26 mouse cellular contexts compared by ENCODE assay signal in the genomic region with DNA sequence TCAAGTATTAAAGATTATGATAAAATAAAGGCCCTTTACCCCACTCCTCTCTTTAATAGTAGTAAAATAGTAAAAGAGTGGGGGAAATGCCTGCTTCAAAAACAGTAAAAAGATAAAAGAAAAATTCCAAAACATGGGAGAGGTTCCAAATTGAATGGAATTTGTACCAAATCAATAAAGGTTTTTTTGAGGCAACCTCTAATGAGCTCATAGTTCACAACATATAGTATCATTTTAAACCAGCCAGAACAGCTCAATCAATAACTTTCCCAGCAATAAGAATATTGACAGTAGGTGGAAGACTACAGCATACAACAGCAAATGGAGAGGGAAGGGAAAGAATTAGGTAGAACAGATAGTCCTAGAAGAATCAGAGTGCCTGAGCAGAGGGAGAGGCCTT.
DNase-seq lines count a peak whose midpoint lies in the region; ATAC-seq and TF ChIP-seq lines count a peak whose summit lies in the region.
"Had no signal": no experiment of that assay in that cellular context is flagged by ENCODE, and none has a peak within 500 bp of the region (broad histone marks: within the 10 kb centered on the region; RNA-seq: fewer than 3 reads in every experiment).

No protein-coding gene starts in this region.

- no peak overlapping the region for H3K27ac ChIP-seq in liver, adult 2 months (replicated peaks; ENCODE audit: insufficient read depth, low read depth, low read length)
- no peak overlapping the region for H3K27ac ChIP-seq in liver, embryonic 12.5 days
- peak overlapping the region; percentile 75 for H3K27ac ChIP-seq in embryonic fibroblast, embryonic 13.5 days (ENCODE audit: insufficient read depth, low read length)
- H3K27ac ChIP-seq: embryonic facial prominence, embryonic 10.5 days; embryonic facial prominence, embryonic 12.5 days; forebrain, embryonic 10.5 days; forebrain, embryonic 12.5 days had no signal

- no peak for TF ChIP-seq POLR2A in liver, adult 2 months (IDR thresholded peaks at IDR 0.05; ENCODE audit: extremely low read depth, insufficient read depth, low read length)
- TF ChIP-seq POLR2A in embryonic fibroblast, embryonic 13.5 days (IDR thresholded peaks at IDR 0.05; ENCODE audit: low read depth, low read length), result no peak

- H3K4me1 ChIP-seq in liver, adult 2 months (ENCODE audit: control insufficient read depth, insufficient read depth, low read length), result peaks cover 5% of the 10 kb centered on the region; the same call in 1 of the 2 replicates
- no peaks in the 10 kb centered on the region for H3K4me1 ChIP-seq in liver, embryonic 12.5 days
- no peaks in the 10 kb centered on the region; the same call in 1 of the 2 replicates for H3K4me1 ChIP-seq in embryonic fibroblast, embryonic 13.5 days (ENCODE audit: control insufficient read depth, insufficient read depth, low read length)
- H3K4me1 ChIP-seq: embryonic facial prominence, embryonic 12.5 days; forebrain, embryonic 10.5 days; forebrain, embryonic 12.5 days had no signal

- TF ChIP-seq CTCF in liver, adult 2 months (IDR thresholded peaks at IDR 0.05; ENCODE audit: low read depth, low read length), result no peak
- no peak for TF ChIP-seq CTCF in embryonic fibroblast, embryonic 13.5 days (IDR thresholded peaks at IDR 0.05; ENCODE audit: borderline replicate concordance, insufficient read depth, low read length)

- DNase-seq in liver, adult 2 months (ENCODE audit: extremely low read depth, low read depth, low spot score), result peak; percentile 58
- no peak for DNase-seq in adrenal gland, adult (ENCODE audit: inconsistent age in 2 of 2, low spot score in 1 of 2)
- DNase-seq: adrenal gland, adult 2 months; adrenal gland, postnatal 10 days; adrenal gland, postnatal 25 days; cerebellum, adult 11 months; cerebellum, adult 18-20 months; cerebellum, adult 8-10 months; cerebellum, adult 9-11 months; cerebellum, postnatal 14 days; cerebellum, postnatal 36 days had no signal

- H3K79me2 ChIP-seq in liver, adult 2 months (ENCODE audit: control insufficient read depth, insufficient read depth, low read length), result no peaks in the 10 kb centered on the region

- ATAC-seq in liver, embryonic 12.5 days, result no peak
- ATAC-seq in common myeloid progenitor, adult 5-6 weeks (replicated peaks; ENCODE audit: low read depth, poor library complexity, severe bottlenecking), result 0 out of 2 replicates have a peak, but pooled peaks have one; percentile 18
- ATAC-seq: activated CD4-positive, CD25-positive, alpha-beta regulatory T cell, adult 4 months; CD4-positive, CD25-positive, alpha-beta regulatory T cell, adult 4 months; forebrain, embryonic 14.5 days; forebrain, embryonic 16.5 days; Patski had no signal

- H3K4me3 ChIP-seq in liver, adult 2 months (ENCODE audit: insufficient read depth, low read depth, low read length), result no peak overlapping the region
- H3K4me3 ChIP-seq in liver, embryonic 12.5 days, result no peak overlapping the region
- H3K4me3 ChIP-seq in embryonic fibroblast, embryonic 13.5 days (ENCODE audit: insufficient read depth, low read length), result no peak overlapping the region
- H3K4me3 ChIP-seq: embryonic facial prominence, embryonic 10.5 days; embryonic facial prominence, embryonic 12.5 days; erythroblast, embryonic 14.5 days; forebrain, embryonic 10.5 days; forebrain, embryonic 12.5 days had no signal

- no peak overlapping the region for H3K4me2 ChIP-seq in liver, embryonic 12.5 days
- H3K4me2 ChIP-seq: embryonic facial prominence, embryonic 12.5 days; forebrain, embryonic 12.5 days had no signal

- no peak overlapping the region for H3K9ac ChIP-seq in liver, adult 2 months (ENCODE audit: low read depth, low read length)
- H3K9ac ChIP-seq in liver, embryonic 12.5 days, result no peak overlapping the region
- H3K9ac ChIP-seq: embryonic facial prominence, embryonic 12.5 days; forebrain, embryonic 12.5 days had no signal

- H3K36me3 ChIP-seq in liver, adult 2 months (ENCODE audit: control insufficient read depth, insufficient read depth, low read length), result no peaks in the 10 kb centered on the region
- no peaks in the 10 kb centered on the region for H3K36me3 ChIP-seq in liver, embryonic 12.5 days
- H3K36me3 ChIP-seq: embryonic facial prominence, embryonic 10.5 days; embryonic facial prominence, embryonic 12.5 days; forebrain, embryonic 10.5 days; forebrain, embryonic 12.5 days; G1E had no signal

- H3K9me3 ChIP-seq in liver, embryonic 12.5 days (replicated peaks), result no peaks in the 10 kb centered on the region
- H3K9me3 ChIP-seq: embryonic facial prominence, embryonic 10.5 days; embryonic facial prominence, embryonic 12.5 days; forebrain, embryonic 10.5 days; forebrain, embryonic 12.5 days had no signal

- no peaks in the 10 kb centered on the region for H3K27me3 ChIP-seq in liver, adult 2 months (ENCODE audit: control insufficient read depth, insufficient read depth, low read length)
- no peaks in the 10 kb centered on the region for H3K27me3 ChIP-seq in liver, embryonic 12.5 days (replicated peaks)
- H3K27me3 ChIP-seq: CH12.LX; embryonic facial prominence, embryonic 12.5 days; forebrain, embryonic 12.5 days; Patski had no signal
